Comparison of ENCODE assay signal across 18 mouse cellular contexts in genomic region chr12:86950961-86951360, GRCm38 (mm10). TPM values are rescaled to one million over a fixed set of nuclear protein-coding genes. Genes with fewer than 3 reads are reported as not detected.
DNase-seq lines count a peak whose midpoint lies in the region; TF ChIP-seq lines count a peak whose summit lies in the region.
"Had no signal": no experiment of that assay in that cellular context is flagged by ENCODE, and none has a peak within 500 bp of the region (broad histone marks: within the 10 kb centered on the region; RNA-seq: fewer than 3 reads in every experiment).

No protein-coding gene starts in this region.

- intact Hi-C loops in gastrocnemius, adult 2 months (cut with DNase I): no loop called here

- TF ChIP-seq POLR2A in spleen, adult 2 months (IDR thresholded peaks at IDR 0.05; ENCODE audit: low read depth, low read length): no peak
- TF ChIP-seq POLR2A in bone marrow macrophage, adult 2 months (IDR thresholded peaks at IDR 0.05; ENCODE audit: borderline replicate concordance, low read depth, low read length): no peak

- H3K4me1 ChIP-seq in spleen, adult 2 months (ENCODE audit: control insufficient read depth, insufficient read depth, insufficient read length): peaks cover 4% of the 10 kb centered on the region; the same call in 1 of the 2 replicates
- peaks cover 26% of the 10 kb centered on the region for H3K4me1 ChIP-seq in bone marrow macrophage, adult 2 months (ENCODE audit: control insufficient read depth, insufficient read depth, low read length)
- peaks cover 30% of the 10 kb centered on the region for H3K4me1 ChIP-seq in embryonic facial prominence, embryonic 10.5 days

- no peaks in the 10 kb centered on the region for H3K27me3 ChIP-seq in spleen, adult 2 months (ENCODE audit: control insufficient read depth, insufficient read depth, low read length)
- H3K27me3 ChIP-seq in embryonic facial prominence, embryonic 10.5 days (replicated peaks; ENCODE audit: low read depth, poor library complexity, severe bottlenecking): no peaks in the 10 kb centered on the region
- H3K27me3 ChIP-seq: heart, embryonic 12.5 days; hindbrain, embryonic 15.5 days; limb, embryonic 12.5 days; midbrain, embryonic 15.5 days had no signal

- DNase-seq in gastrocnemius, adult 2 months: no peak
- no peak for DNase-seq in gastrocnemius, adult 18-20 months (ENCODE audit: low spot score)
- DNase-seq in spleen, adult 2 months (ENCODE audit: low read depth in 1 of 2, low spot score in 2 of 2): no peak
- no peak for DNase-seq in spleen, postnatal 4 days (ENCODE audit: low spot score in 2 of 2)
- no peak for DNase-seq in natural killer cell, adult 2 months (ENCODE audit: low spot score in 2 of 2)
- no peak for DNase-seq in embryonic facial prominence, embryonic 10.5 days (ENCODE audit: low spot score)
- DNase-seq: adrenal gland, postnatal 36 days; gastrocnemius, postnatal 36 days; kidney, adult 11 months; kidney, postnatal 25 days; layer of hippocampus, adult 9-11 months had no signal

- WGBS in spleen, adult 2 months: 88% methylated on average over 3 of the region's 3 CpGs
- WGBS in embryonic facial prominence, embryonic 10.5 days: 94% methylated on average over 3 of the region's 3 CpGs

- TF ChIP-seq CTCF in gastrocnemius, adult 2 months (IDR thresholded peaks at IDR 0.05): no peak
- TF ChIP-seq CTCF in spleen, adult 2 months (IDR thresholded peaks at IDR 0.05; ENCODE audit: extremely low read depth, insufficient read depth, insufficient read length, insufficient replicate concordance): no peak
- TF ChIP-seq CTCF in bone marrow macrophage, adult 2 months (IDR thresholded peaks at IDR 0.05; ENCODE audit: low read depth, low read length): no peak

- H3K4me3 ChIP-seq in gastrocnemius, adult 2 months: no peak overlapping the region; the same call in 1 of the 2 replicates
- H3K4me3 ChIP-seq in spleen, adult 2 months (ENCODE audit: extremely low read depth, insufficient read depth, insufficient read length): no peak overlapping the region
- H3K4me3 ChIP-seq in bone marrow macrophage, adult 2 months (ENCODE audit: insufficient read depth, low read length): peak overlapping the region; percentile 48
- H3K4me3 ChIP-seq in embryonic facial prominence, embryonic 10.5 days: no peak overlapping the region
- H3K4me3 ChIP-seq: heart, embryonic 12.5 days; hindbrain, embryonic 15.5 days; limb, embryonic 12.5 days; midbrain, embryonic 15.5 days had no signal

- H3K9me3 ChIP-seq in embryonic facial prominence, embryonic 10.5 days: no peaks in the 10 kb centered on the region
- H3K9me3 ChIP-seq: heart, embryonic 12.5 days; hindbrain, embryonic 15.5 days; limb, embryonic 12.5 days; midbrain, embryonic 15.5 days had no signal

- peaks cover 12% of the 10 kb centered on the region for H3K36me3 ChIP-seq in spleen, adult 2 months (ENCODE audit: control insufficient read depth, insufficient read depth, low read length)
- H3K36me3 ChIP-seq in embryonic facial prominence, embryonic 10.5 days (replicated peaks): peaks cover 46% of the 10 kb centered on the region

- H3K27ac ChIP-seq in gastrocnemius, adult 2 months: peak overlapping the region; percentile 99
- H3K27ac ChIP-seq in spleen, adult 2 months (ENCODE audit: insufficient read depth, low read length): peak overlapping the region; percentile 50
- H3K27ac ChIP-seq in bone marrow macrophage, adult 2 months (ENCODE audit: insufficient read depth, low read depth, low read length): peak overlapping the region; percentile 99
- no peak overlapping the region for H3K27ac ChIP-seq in embryonic facial prominence, embryonic 10.5 days (replicated peaks)
- H3K27ac ChIP-seq: hindbrain, embryonic 15.5 days; limb, embryonic 12.5 days had no signal

RNA-seq across cellular contexts. Expression of gene Cipc, which starts 4.1 kb away (rescaled TPM):
- 10 to 100 TPM; 32.2 to 33.8 TPM for total RNA-seq in gastrocnemius, adult 2 months (2021)
- 10 to 100 TPM; 30.9 to 34.6 TPM for total RNA-seq in gastrocnemius, adult 18-20 months (2021)
- 24.2 and 31.1 TPM in 2 replicates for polyA plus RNA-seq in spleen, adult 2 months (2012; rRNA removed)
- 21.3 and 23.0 TPM in 2 replicates for polyA plus RNA-seq in bone marrow macrophage, adult 2 months (2012; ENCODE audit: insufficient read depth, insufficient read length, missing spikeins)
- polyA plus RNA-seq in embryonic facial prominence, embryonic 10.5 days (2016; fragmentation: Nextera tagmentation; extraction: Ambion mirVana): 35.1 and 37.1 TPM in 2 replicates

RNA-seq across cellular contexts. Expression of gene Zdhhc22, which starts 39.3 kb away (rescaled TPM):
- total RNA-seq in gastrocnemius, adult 2 months (2021): not detected
- total RNA-seq in gastrocnemius, adult 18-20 months (2021): not detected
- not detected in 2 replicates for polyA plus RNA-seq in spleen, adult 2 months (2012; rRNA removed)
- polyA plus RNA-seq in bone marrow macrophage, adult 2 months (2012; ENCODE audit: insufficient read depth, insufficient read length, missing spikeins): not detected in 2 replicates
- polyA plus RNA-seq in embryonic facial prominence, embryonic 10.5 days (2016; fragmentation: Nextera tagmentation; extraction: Ambion mirVana): 0.05 and 0.06 TPM in 2 replicates
- total RNA-seq: gastrocnemius, postnatal 36 days; heart, postnatal 36 days; megakaryocyte progenitor cell, adult 5-6 weeks had no signal
- polyA plus RNA-seq: heart, embryonic 12.5 days had no signal
